Mouse (Mus musculus) myocyte (in vitro differentiated cells): ENCODE results near the gene Usp46. TPM values are rescaled to one million over a fixed set of nuclear protein-coding genes. Genes with fewer than 3 reads are reported as not detected.

Source experiments
- H3K27me3 ChIP-seq: one replicate; pipeline ENCODE4 v1.6.1; 2011; ENCODE audit not compliant: control insufficient read depth, insufficient read depth, insufficient read length
- H3K36me3 ChIP-seq: one replicate; pipeline ENCODE4 v1.6.1; 2011; ENCODE audit not compliant: control insufficient read depth, insufficient read depth
- H3K4me2 ChIP-seq: one replicate; pipeline ENCODE4 v1.6.1; 2011; ENCODE audit warnings: low read depth, control low read depth
- H3K4me3 ChIP-seq: one replicate; pipeline ENCODE4 v1.5.1; 2011; ENCODE audit warnings: mild to moderate bottlenecking, control low read depth, moderate library complexity
- H3K79me2 ChIP-seq: one replicate; pipeline ENCODE4 v1.6.1; 2011; ENCODE audit not compliant: control insufficient read depth, insufficient read depth
- H3ac ChIP-seq: one replicate; pipeline ENCODE4 v1.6.1; 2011; ENCODE audit not compliant: control insufficient read depth, insufficient read length
- CEBPB ChIP-seq: IDR thresholded peaks from 2 replicates; pipeline ENCODE4 v1.6.1; 2011; ENCODE audit warnings: mild to moderate bottlenecking, moderate library complexity; ENCODE audit not compliant: poor library complexity, insufficient read depth, severe bottlenecking
- E2F4 ChIP-seq: IDR thresholded peaks from one replicate; pipeline ENCODE4 v1.6.1; 2011; ENCODE audit warnings: mild to moderate bottlenecking, control low read depth, moderate library complexity; ENCODE audit not compliant: insufficient read depth
- MAX ChIP-seq: IDR thresholded peaks from one replicate; pipeline ENCODE4 v1.6.1; 2011; ENCODE audit warnings: low read depth, mild to moderate bottlenecking, control low read depth
- MYOD1 ChIP-seq, 3 experiments: IDR thresholded peaks; one replicate each; pipeline ENCODE4 v1.6.1; 2011; ENCODE audit warnings: control low read depth in 2 of 3, low read depth in 2 of 3, mild to moderate bottlenecking in 2 of 3, moderate library complexity in 1 of 3; ENCODE audit not compliant: insufficient read length in 2 of 3, control insufficient read depth in 1 of 3
- MYOG ChIP-seq, 3 experiments: IDR thresholded peaks; one replicate each; pipeline ENCODE4 v1.6.1; 2011; ENCODE audit warnings: control low read depth in 2 of 3, low read depth in 2 of 3, mild to moderate bottlenecking in 2 of 3; ENCODE audit not compliant: insufficient read length in 2 of 3, control insufficient read depth in 1 of 3, insufficient read depth in 1 of 3
- POLR2A ChIP-seq: IDR thresholded peaks from one replicate; pipeline ENCODE4 v1.6.1; 2011; ENCODE audit warnings: low read depth, mild to moderate bottlenecking, control low read depth, moderate library complexity; ENCODE audit not compliant: insufficient read length
- POLR2AphosphoS2 ChIP-seq: IDR thresholded peaks from one replicate; pipeline ENCODE4 v1.6.1; 2011; ENCODE audit warnings: low read depth, control low read depth; ENCODE audit not compliant: insufficient read length
- REST ChIP-seq: IDR thresholded peaks from one replicate; pipeline ENCODE4 v1.6.1; 2011; ENCODE audit warnings: mild to moderate bottlenecking, control low read depth, moderate library complexity; ENCODE audit not compliant: insufficient read depth, insufficient read length
- SRF ChIP-seq: IDR thresholded peaks from one replicate; pipeline ENCODE4 v1.6.1; 2011; ENCODE audit warnings: low read depth; ENCODE audit not compliant: control insufficient read depth, insufficient read length
- TCF12 ChIP-seq: IDR thresholded peaks from one replicate; pipeline ENCODE4 v1.6.1; 2011; ENCODE audit warnings: mild to moderate bottlenecking, control low read depth; ENCODE audit not compliant: poor library complexity, insufficient read depth, severe bottlenecking
- TCF3 ChIP-seq: IDR thresholded peaks from one replicate; pipeline ENCODE4 v1.6.1; 2011; ENCODE audit warnings: low read depth, control low read depth; ENCODE audit not compliant: insufficient read length
- USF1 ChIP-seq: IDR thresholded peaks from one replicate; pipeline ENCODE4 v1.6.1; 2011; ENCODE audit warnings: low read depth, mild to moderate bottlenecking, control low read depth, moderate library complexity
- polyA plus RNA-seq: library from polyadenylated mRNA; unstranded; fragments of >200 nt; fragmentation: generic; extraction: Trizol; gene quantifications from one replicate; pipeline ENCODE4 v1.2.1, GENCODE M21; 2012; ENCODE audit warnings: missing spikeins

Gene Usp46
- polyA plus RNA-seq, 1 experiment, result 6.1 TPM

- Histone ChIP-seq H3K4me2 (no peak overlapping the region), H3K27me3 (no peaks in the 10 kb centered on the region), H3K4me3 (no peak overlapping the region), H3ac (no peak overlapping the region), H3K79me2 (no peaks in the 10 kb centered on the region), H3K36me3 (no peaks in the 10 kb centered on the region)
- TF ChIP-seq MAX (no peak), E2F4 (no peak), USF1 (no peak), CEBPB (no peak), MYOD1 (IDR thresholded peaks at IDR 0.05; ENCODE audit: control insufficient read depth in 1 of 3, insufficient read length in 2 of 3, low read depth in 2 of 3) (no peak), REST (no peak), POLR2AphosphoS2 (no peak), TCF3 (no peak)
Observed at GRCm38 (mm10) chr5:74020506-74020905, 47.7 kb downstream of the Usp46 start.

GRCm38 (mm10) chr5:74018870-74019565, 49.2 kb downstream of the Usp46 start:
- TF ChIP-seq MAX, result no peak
- no peak for TF ChIP-seq MYOG (IDR thresholded peaks at IDR 0.05; ENCODE audit: control insufficient read depth in 1 of 3, insufficient read depth in 1 of 3, insufficient read length in 2 of 3, low read depth in 2 of 3)
- TF ChIP-seq TCF3, result no peak
- TF ChIP-seq SRF, result no peak
- TF ChIP-seq REST, result no peak
- TF ChIP-seq TCF12, result no peak
- TF ChIP-seq E2F4, result no peak
- no peak for TF ChIP-seq CEBPB
- no peak for TF ChIP-seq POLR2AphosphoS2
- no peak for TF ChIP-seq USF1
- no peak for TF ChIP-seq MYOD1 (IDR thresholded peaks at IDR 0.05; ENCODE audit: control insufficient read depth in 1 of 3, insufficient read length in 2 of 3, low read depth in 2 of 3)
- TF ChIP-seq POLR2A, result no peak
- Histone ChIP-seq H3ac (no peak overlapping the region), H3K36me3 (no peaks in the 10 kb centered on the region), H3K79me2 (no peaks in the 10 kb centered on the region), H3K4me2 (no peak overlapping the region), H3K27me3 (no peaks in the 10 kb centered on the region), H3K4me3 (no peak overlapping the region)

GRCm38 (mm10) chr5:74017488-74017887, 50.7 kb downstream of the Usp46 start:
- TF ChIP-seq MYOD1 (IDR thresholded peaks at IDR 0.05; ENCODE audit: control insufficient read depth in 1 of 3, insufficient read length in 2 of 3, low read depth in 2 of 3) (no peak), E2F4 (no peak), REST (no peak), MAX (no peak), CEBPB (no peak), POLR2AphosphoS2 (no peak), SRF (no peak), TCF3 (no peak), USF1 (no peak), TCF12 (no peak), POLR2A (no peak), MYOG (IDR thresholded peaks at IDR 0.05; ENCODE audit: control insufficient read depth in 1 of 3, insufficient read depth in 1 of 3, insufficient read length in 2 of 3, low read depth in 2 of 3) (no peak)
- no peak overlapping the region for H3K4me2 ChIP-seq
- no peaks in the 10 kb centered on the region for H3K79me2 ChIP-seq
- H3K27me3 ChIP-seq, result no peaks in the 10 kb centered on the region
- H3K4me3 ChIP-seq, result no peak overlapping the region
- H3ac ChIP-seq, result no peak overlapping the region
- no peaks in the 10 kb centered on the region for H3K36me3 ChIP-seq

GRCm38 (mm10) chr5:74011629-74012028, 56.6 kb downstream of the Usp46 start:
- TF ChIP-seq CEBPB (no peak), POLR2A (no peak), POLR2AphosphoS2 (no peak), REST (no peak), MYOG (IDR thresholded peaks at IDR 0.05; ENCODE audit: control insufficient read depth in 1 of 3, insufficient read depth in 1 of 3, insufficient read length in 2 of 3, low read depth in 2 of 3) (no peak), TCF12 (no peak), MYOD1 (IDR thresholded peaks at IDR 0.05; ENCODE audit: control insufficient read depth in 1 of 3, insufficient read length in 2 of 3, low read depth in 2 of 3) (no peak), MAX (no peak)
- Histone ChIP-seq H3K79me2 (no peaks in the 10 kb centered on the region), H3K27me3 (no peaks in the 10 kb centered on the region), H3K4me3 (no peak overlapping the region), H3K4me2 (no peak overlapping the region), H3ac (no peak overlapping the region), H3K36me3 (peaks cover 7% of the 10 kb centered on the region)

GRCm38 (mm10) chr5:74007492-74008070, 60.6 kb downstream of the Usp46 start:
- Histone ChIP-seq H3K4me2 (no peak overlapping the region), H3ac (no peak overlapping the region), H3K27me3 (no peaks in the 10 kb centered on the region), H3K79me2 (no peaks in the 10 kb centered on the region), H3K4me3 (no peak overlapping the region), H3K36me3 (peaks cover 7% of the 10 kb centered on the region)
- TF ChIP-seq CEBPB (no peak), POLR2AphosphoS2 (no peak), MYOD1 (IDR thresholded peaks at IDR 0.05; ENCODE audit: control insufficient read depth in 1 of 3, insufficient read length in 2 of 3, low read depth in 2 of 3) (no peak), REST (no peak), TCF3 (no peak), E2F4 (no peak), MYOG (IDR thresholded peaks at IDR 0.05; ENCODE audit: control insufficient read depth in 1 of 3, insufficient read depth in 1 of 3, insufficient read length in 2 of 3, low read depth in 2 of 3) (no peak), SRF (no peak), MAX (no peak), POLR2A (no peak), USF1 (no peak), TCF12 (no peak)
